Mouse (Mus musculus) erythroblast, embryonic 14.5 days (primary cell): ENCODE data around the gene Slc25a45. TPM values are rescaled to one million over a fixed set of nuclear protein-coding genes. Genes with fewer than 3 reads are reported as not detected.

Experiments
- H3K27me3 ChIP-seq: 2 replicates; pipeline ENCODE4 v1.6.1; 2012; ENCODE audit warnings: inconsistent platforms; ENCODE audit not compliant: control insufficient read depth
- H3K36me3 ChIP-seq: 2 replicates; pipeline ENCODE4 v1.6.1; 2012; ENCODE audit warnings: mild to moderate bottlenecking, inconsistent platforms; ENCODE audit not compliant: control insufficient read depth
- H3K4me1 ChIP-seq: 2 replicates; pipeline ENCODE4 v1.6.1; 2012; ENCODE audit warnings: inconsistent platforms; ENCODE audit not compliant: control insufficient read depth
- H3K4me3 ChIP-seq: replicated peaks from 2 replicates; pipeline ENCODE3; 2012; ENCODE audit warnings: moderate library complexity, mild to moderate bottlenecking, inconsistent platforms
- H3K9me3 ChIP-seq: 2 replicates; pipeline ENCODE4 v1.6.1; 2012; ENCODE audit warnings: low read length, inconsistent platforms, mixed read lengths; ENCODE audit not compliant: control insufficient read depth
- GATA1 ChIP-seq: IDR thresholded peaks from 2 replicates; pipeline ENCODE4 v1.6.1; 2012; ENCODE audit warnings: low read length, inconsistent platforms, mixed read lengths
- TAL1 ChIP-seq: IDR thresholded peaks from 3 replicates; pipeline ENCODE4 v1.6.1; 2012; ENCODE audit warnings: low read length, inconsistent platforms, mixed read lengths
- polyA plus RNA-seq: library from polyadenylated mRNA; stranded (reverse); fragments of >175 nt; gene quantifications from 2 replicates; pipeline ENCODE4 v1.2.3, GENCODE M21; 2012

Gene Slc25a45
- polyA plus RNA-seq, 1 experiment: not detected

DNA sequence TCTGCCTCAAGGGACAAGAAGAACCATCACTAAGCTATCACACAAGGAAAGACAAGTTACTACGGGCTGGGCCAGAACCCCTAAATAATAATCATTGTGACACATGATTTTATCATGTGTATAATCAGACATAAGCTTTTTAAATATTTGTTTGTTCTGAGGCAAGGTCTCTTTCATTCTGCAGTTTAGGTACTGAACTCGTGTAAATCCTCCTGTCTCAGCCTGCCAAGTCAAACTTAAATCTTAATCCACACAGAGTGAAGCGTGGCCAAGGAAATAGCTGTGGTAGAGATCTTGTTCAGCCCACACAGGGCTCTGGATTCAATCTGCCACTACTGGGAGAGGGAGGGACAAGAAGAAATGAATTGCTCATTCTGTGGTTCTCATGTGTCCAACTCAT lies 29.7 kb downstream of the Slc25a45 start:
- H3K9me3 ChIP-seq: no peaks in the 10 kb centered on the region
- peaks cover 32% of the 10 kb centered on the region for H3K4me1 ChIP-seq
- TF ChIP-seq TAL1 (no peak), GATA1 (no peak)
- H3K36me3 ChIP-seq: peaks cover 71% of the 10 kb centered on the region
- H3K27me3 ChIP-seq: no peaks in the 10 kb centered on the region
- no peak overlapping the region for H3K4me3 ChIP-seq

DNA sequence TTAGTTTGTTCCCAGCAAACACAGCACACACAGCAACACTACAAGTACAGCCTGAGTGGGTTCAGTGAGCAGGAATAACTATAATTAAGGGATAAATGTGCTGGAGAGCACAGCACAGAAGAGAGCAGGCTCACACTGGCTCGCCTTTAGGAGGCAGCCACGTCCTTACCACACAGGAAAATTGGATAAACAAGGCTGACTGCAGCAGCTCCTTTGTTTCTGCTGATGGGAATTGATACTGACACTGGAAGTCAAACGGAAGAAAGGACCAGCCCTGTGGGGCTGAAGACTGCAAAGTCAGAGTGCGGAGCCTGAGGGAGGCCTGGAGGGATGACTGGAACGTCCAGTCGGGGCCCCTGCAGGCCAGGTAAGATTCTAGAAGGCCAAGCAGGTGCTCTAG lies 32.6 kb downstream of the Slc25a45 start:
- H3K4me1 ChIP-seq: peaks cover 52% of the 10 kb centered on the region
- TF ChIP-seq TAL1: no peak
- no peak for TF ChIP-seq GATA1
- peak overlapping the region; percentile 79 for H3K4me3 ChIP-seq

DNA sequence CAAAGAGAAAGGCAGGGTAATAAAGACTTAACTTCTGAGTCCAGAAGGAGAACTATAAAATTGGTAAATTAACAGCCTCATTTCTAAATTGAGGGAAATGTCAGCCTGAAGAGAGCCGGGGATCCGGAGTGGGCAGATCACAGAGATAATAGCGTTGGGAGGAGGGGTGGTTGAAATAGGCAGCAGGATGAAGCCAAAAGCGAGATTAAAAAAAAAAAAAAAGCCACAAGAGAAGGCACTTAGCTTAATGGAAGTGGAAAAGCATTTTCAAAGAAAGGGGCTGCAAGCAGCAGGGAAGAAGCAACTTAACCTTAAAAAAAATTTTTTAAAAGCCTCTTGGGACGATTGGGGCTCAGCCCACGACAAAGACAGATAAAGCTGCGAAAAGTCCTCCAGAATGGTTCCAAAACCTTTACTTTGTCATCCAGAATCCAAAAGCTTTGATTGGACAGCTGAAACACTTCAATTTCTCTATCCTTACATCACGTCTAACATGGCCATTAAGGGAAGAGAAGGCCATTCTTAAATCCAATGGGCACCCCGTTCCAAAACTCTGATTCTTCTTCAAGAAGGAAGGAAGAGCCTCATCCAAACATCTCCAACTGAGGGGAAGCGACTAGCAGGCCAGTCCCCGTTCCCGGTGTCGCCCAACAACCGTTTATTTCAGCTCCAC lies 34.0 kb downstream of the Slc25a45 start:
- Histone ChIP-seq H3K9me3 (no peaks in the 10 kb centered on the region), H3K27me3 (no peaks in the 10 kb centered on the region), H3K4me1 (peaks cover 57% of the 10 kb centered on the region), H3K36me3 (peaks cover 46% of the 10 kb centered on the region), H3K4me3 (peak overlapping the region; percentile 79)
- TF ChIP-seq TAL1 (no peak), GATA1 (0 out of 2 replicates have a peak, but pooled peaks have one; percentile 22)

More for the DNA sequence above, 32.6 kb downstream of the Slc25a45 start:
- H3K27me3 ChIP-seq: no peaks in the 10 kb centered on the region
- H3K36me3 ChIP-seq: peaks cover 51% of the 10 kb centered on the region
- no peaks in the 10 kb centered on the region for H3K9me3 ChIP-seq

DNA sequence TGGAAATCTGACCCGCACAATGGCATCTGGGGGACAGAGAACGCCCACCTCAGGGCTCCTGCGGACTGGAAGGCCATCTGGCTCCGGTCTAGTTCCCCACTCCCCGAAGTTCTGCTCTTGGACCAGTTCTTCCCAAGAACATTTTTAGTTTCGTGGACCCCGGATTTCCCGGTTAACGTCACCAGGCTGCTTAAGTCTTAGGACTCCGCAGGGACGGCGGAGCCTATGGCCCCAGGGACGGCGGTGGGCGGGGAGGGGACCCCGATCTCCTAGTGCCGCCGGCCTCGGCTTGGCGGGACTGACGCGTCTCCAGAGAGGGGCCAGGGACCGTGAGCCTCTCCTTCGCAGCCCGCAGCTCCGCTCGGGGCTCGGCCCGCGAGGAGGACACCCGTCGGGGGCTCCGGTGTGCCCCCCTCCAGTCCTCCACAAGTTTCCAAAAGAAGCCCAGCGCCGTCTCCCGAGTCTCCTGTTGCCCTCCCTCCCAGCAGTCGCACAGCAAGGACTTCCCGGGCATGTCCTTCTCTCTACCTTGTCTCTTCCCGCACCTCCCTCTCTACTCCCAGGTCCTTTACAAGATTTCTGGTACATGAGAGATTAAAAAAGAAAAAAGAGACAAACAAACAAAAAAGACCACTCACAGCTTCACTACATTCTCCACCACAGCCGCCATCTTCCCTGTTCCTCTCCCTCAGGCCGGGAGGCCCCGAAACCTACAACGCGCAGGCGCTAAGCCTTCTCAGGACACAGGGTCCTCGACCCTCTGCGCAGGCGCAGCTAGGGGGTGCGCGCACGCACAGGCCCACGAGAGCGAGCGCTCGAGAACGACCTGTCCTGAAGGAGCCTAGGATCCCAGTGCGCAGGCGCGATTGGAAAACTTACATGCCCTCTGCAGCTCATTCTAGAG lies 34.7 kb downstream of the Slc25a45 start:
- no peaks in the 10 kb centered on the region for H3K27me3 ChIP-seq
- H3K4me1 ChIP-seq: peaks cover 57% of the 10 kb centered on the region
- H3K9me3 ChIP-seq: no peaks in the 10 kb centered on the region
- H3K36me3 ChIP-seq: peaks cover 44% of the 10 kb centered on the region
- TF ChIP-seq GATA1: no peak
- peak overlapping the region; percentile 79 for H3K4me3 ChIP-seq

DNA sequence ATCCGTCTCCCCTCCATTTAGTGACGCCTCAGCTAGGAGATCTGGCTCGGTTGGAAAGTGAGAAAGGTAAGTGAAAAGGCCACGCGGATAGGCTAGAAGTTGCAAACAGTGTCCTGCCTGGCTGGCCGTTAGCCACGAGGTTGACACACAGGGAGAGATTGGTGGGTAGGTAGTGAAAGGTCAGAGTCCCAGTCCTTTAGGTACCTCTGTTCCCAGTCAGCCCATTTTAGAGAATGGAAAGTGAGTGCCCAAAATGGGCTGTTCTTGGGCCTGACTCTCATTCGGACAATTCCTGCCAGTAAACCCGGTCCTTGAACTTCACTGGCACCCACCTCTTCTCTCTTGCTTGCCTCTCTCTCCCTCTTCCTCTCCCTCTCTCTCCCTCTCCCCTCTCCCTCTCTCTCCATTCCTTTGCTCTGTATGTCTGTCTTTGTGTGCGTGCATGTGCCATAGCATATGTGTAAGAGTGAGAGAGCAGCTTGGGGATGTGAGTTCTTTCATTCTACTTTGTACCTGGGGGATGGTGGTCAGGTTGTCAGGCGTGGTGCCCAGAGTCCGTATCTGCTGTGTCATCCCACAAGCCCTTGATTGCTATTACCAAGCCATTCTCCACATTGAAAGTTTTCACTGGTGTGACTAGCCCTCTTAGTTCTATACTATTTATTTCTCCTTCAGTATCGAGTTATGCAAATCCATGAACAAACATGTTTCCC lies 35.6 kb downstream of the Slc25a45 start, which contains the start of gene Dpf2:
Gene Dpf2 (minus strand): TSS at position 4 of the 713 bp plus-strand sequence.
- Histone ChIP-seq H3K36me3 (peaks cover 46% of the 10 kb centered on the region), H3K9me3 (no peaks in the 10 kb centered on the region), H3K4me1 (peaks cover 54% of the 10 kb centered on the region), H3K27me3 (no peaks in the 10 kb centered on the region), H3K4me3 (peak within 1 kb of the TSS; percentile 79)
- TF ChIP-seq TAL1: no peak
- TF ChIP-seq GATA1: no peak

DNA sequence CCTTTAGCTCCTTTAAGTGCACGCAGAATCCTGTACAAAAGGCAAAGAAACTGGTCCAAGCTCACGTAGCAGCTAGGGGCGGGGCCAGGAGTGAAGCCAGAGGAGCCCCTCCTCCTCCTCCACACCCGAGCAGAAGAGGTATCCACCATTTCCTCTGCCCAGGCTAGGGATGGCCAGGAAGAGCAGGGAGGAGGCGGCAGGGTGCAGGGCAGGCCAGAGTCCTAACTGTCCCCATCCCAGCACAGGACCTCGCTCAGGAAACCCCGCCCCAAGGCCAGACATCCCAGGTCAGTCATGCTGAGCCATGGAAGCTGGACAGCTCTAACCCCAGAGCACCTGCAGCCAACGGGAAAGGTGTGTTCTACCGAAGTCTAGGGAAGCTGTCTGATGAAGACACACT lies 44.1 kb downstream of the Slc25a45 start:
- peaks cover 47% of the 10 kb centered on the region for H3K4me1 ChIP-seq
- H3K9me3 ChIP-seq: no peaks in the 10 kb centered on the region
- H3K27me3 ChIP-seq: peaks cover 18% of the 10 kb centered on the region
- H3K36me3 ChIP-seq: peaks cover 20% of the 10 kb centered on the region
- no peak for TF ChIP-seq TAL1
- TF ChIP-seq GATA1: no peak
- H3K4me3 ChIP-seq: peak overlapping the region; percentile 49

DNA sequence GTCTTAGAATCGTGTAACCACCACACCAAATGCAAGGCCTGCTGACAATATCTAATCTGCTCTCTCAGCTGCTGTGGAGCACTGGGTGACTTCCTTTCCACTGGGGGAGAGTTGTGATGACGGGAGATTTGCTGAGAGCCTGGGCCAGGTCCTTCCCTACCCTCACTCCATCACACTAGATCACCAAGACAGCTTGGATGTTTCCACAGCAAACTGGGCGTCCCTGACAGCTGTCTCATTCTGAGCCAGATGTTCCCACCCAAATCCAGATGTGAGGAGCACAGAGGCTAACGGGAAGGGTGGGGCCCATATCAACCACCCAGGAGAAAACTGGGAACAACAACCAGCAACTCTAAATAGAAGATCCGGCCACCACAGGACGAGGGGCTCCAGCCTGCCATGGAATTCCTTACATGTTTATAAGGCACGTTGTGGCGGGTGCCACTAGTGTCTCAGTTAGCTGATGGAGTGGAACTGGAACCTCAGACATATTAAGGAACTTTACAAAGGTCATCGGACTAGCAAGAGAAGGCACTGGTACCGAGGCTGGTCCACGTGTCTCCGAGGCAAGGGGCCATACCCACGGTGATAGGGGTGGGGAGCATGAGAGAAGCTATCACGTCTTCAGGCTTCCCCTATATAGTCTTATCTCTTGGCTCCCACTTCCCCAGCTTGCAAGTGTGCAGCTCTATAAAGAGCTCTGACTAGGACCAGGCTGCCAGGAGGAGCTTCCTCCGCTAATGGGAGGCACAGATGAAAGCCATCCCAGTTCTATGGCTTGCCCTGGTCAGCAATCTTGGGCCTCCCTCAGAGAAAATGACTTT lies 44.7 kb downstream of the Slc25a45 start:
- Histone ChIP-seq H3K9me3 (no peaks in the 10 kb centered on the region), H3K36me3 (peaks cover 14% of the 10 kb centered on the region), H3K4me1 (peaks cover 47% of the 10 kb centered on the region), H3K27me3 (peaks cover 24% of the 10 kb centered on the region), H3K4me3 (peak overlapping the region; percentile 49)
- peak; percentile 57 for TF ChIP-seq TAL1
- TF ChIP-seq GATA1: no peak; the same call in 1 of the 2 replicates

DNA sequence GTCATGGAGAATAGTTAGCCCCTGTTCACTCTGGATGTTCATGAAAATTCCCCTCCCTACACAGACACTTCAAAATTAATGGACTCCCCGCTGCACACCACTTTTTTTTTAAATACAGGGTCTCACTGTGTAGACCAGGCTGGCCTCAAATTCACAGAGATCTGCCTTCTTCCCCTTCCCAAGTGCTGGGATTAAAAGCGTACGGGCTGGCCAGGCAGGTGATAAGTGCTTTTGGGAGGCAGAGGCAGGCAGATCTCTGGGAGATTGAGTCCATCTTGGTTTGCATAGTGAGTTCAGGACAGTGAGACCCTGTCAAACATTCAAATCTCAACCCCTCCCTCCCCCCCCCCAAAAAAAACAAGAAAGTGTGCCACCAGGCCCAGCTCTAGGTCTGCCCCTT lies 45.4 kb downstream of the Slc25a45 start:
- peaks cover 7% of the 10 kb centered on the region for H3K36me3 ChIP-seq
- H3K4me3 ChIP-seq: peak overlapping the region; percentile 49
- TF ChIP-seq GATA1 (no peak), TAL1 (no peak)
- peaks cover 47% of the 10 kb centered on the region for H3K4me1 ChIP-seq
- H3K9me3 ChIP-seq: no peaks in the 10 kb centered on the region
- H3K27me3 ChIP-seq: peaks cover 28% of the 10 kb centered on the region
